Mouse (Mus musculus) neutrophil, adult 5-6 weeks (primary cell): ENCODE data around the gene Kcns3. TPM values are rescaled to one million over a fixed set of nuclear protein-coding genes. Genes with fewer than 3 reads are reported as not detected.
"Not testable (repeated sequence)": the region's sequence is repeated elsewhere in the genome, so short reads cannot be mapped to it uniquely, and the experiment has no call there.

Experiments used
- ATAC-seq: fragments of 151-379, 151-347 bp; 2 replicates; pipeline ENCODE4 v1.8.0; 2017; ENCODE audit warnings: mild to moderate bottlenecking, moderate TSS enrichment; ENCODE audit not compliant: insufficient number of reproducible peaks, poor library complexity, low FRiP score, severe bottlenecking; ENCODE audit errors: extremely low read depth
- total RNA-seq: library from RNA; stranded (forward); fragments of 200-1000 nt; gene quantifications from 2 replicates; pipeline ENCODE4 v1.2.3, GENCODE M21; 2017

The Kcns3 gene
- total RNA-seq, 1 experiment from 2014 or later, result not detected

DNA sequence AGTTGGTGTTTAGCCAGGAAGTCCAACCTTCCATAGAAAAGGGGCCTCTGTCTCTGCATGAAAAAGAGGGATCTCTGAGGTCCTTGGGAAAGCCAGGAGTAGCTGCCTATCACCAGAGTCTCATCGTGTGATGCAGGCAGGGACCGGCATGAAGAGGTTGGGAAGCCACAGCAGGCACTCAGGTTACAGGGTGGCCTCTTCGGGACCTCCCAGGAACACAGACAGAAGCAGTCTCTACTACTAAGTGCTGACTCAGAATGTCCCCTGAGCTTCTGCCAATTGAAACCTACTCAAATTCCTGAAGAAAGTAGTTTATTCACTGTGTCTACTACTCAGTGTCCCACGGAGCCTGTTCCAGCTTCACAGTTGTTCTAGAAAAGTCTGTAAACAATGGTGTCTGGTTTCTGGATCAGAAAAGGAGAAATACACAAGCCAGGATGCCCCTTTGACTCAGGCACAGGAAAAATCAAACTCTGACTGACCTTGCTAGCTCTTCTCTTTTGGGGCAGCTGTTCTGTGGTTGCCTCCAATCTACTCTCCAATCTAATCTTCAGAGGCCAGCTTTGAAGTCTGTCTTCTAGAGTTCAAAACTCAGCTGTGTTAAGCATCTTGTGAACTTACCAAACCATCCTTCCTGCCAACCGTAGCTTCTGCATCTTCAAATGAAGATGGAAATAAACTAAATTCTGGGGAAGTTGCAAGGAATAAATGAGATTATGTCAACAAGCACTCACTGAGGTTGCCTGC lies 62.1 kb downstream of the Kcns3 start:
- ATAC-seq, result no peak

DNA sequence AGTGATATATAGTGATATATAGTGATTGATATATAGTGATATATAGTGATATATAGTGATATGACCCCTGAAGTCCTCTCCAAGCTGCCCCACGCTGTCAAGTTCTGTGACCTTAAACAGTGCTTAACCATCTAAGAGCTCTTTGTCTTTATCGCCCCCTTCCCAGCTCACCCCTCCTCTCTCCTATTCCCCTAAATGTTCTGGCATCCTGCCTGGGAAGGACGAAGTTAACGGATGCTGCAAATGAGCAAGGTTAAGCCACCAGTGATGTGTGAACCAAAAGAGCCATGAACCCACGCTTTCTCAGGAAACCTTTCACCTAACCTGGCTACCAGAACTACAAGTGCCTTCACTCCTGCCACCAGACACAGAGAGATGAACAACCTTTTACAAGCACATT lies 64.0 kb downstream of the Kcns3 start:
- no peak for ATAC-seq

DNA sequence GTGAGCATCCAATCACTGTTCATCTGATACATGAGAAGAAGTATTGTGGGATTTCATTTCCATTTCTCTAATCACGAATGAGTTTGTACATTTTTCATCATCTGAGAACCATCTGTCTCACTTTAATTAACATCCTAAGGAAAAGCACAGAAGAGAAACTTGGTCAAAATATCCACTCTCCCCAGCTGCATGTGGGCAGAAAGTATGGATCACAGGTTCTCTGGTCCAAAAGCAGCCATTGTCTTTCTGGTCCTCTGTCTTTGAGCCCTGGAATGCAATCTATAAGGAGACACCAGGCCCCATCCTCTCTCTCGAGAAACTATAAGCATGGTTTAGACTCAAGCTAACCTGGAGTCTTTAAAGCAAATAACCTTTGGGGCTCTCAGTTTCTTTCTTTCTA lies 79.8 kb downstream of the Kcns3 start:
- ATAC-seq, result no peak

DNA sequence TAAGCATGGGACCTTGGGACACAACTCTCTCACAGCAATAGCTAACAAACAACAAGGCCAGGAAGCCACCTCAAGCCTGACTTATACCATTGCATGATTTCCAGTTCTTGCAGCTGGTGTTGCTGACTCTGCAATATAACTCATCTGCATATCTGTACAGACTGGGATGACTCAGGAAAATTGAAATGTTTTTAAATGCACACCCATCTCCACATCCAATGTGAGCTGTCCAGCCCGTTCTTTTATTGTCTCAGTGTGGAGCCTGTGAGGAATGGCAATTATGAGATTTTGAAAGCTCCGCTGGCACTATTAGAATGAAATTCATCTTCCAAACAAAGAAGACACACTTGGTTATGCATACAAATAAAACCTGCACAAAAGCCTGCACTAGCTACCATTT lies 84.0 kb downstream of the Kcns3 start:
- ATAC-seq, result no peak

DNA sequence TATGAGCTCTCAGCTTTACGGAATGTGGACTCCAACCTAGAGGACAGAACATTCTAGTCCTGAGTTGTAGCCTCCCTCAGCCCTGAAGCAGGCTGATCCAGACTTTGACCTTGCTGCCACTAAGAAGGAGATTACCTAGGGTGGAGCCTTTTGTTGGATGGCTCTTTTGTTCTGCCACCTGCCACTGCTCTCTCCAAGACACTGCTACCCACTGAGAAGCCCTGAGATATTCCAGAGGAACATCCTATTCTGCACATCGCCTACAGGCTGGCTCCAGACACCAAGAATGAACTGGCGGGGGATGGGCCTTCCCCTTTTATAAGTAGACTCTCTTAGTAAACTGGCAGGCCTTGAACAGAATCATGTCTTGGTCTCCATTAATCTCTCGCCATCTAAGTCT lies 98.2 kb downstream of the Kcns3 start:
- ATAC-seq, result not testable (repeated sequence)

DNA sequence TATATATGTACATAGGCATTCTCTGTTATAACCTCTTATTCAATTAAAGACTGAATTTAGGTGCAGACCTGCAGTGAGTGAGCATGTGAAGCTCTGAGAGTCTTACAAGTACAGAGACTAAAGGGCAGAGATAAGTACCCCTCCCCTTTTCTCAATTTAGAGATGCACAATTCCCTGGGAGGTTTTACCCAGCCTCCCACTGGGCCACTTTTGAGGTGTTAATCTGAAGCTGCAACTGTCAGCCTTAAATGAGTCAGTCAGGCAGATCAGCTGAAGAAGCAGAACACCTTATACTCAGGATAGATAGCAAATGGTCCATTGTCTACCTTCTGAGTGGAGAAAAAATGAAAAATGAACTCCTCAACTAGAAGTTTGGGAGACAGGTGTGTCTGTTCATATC lies 109.0 kb downstream of the Kcns3 start:
- no peak for ATAC-seq

Other genes starting within 250 kb of the Kcns3 start
- gene Msgn1, start 57.9 kb upstream of the Kcns3 start, total RNA-seq, result 2.2 TPM in 1 of 2 replicates, not detected in the other
- 1.2 and 1.4 TPM in 2 replicates for gene Gen1, start 114.7 kb upstream of the Kcns3 start, total RNA-seq
- gene Smc6, start 114.8 kb upstream of the Kcns3 start, total RNA-seq, result 101 and 102 TPM in 2 replicates